Mouse (Mus musculus) CH12F3 (cell line): ENCODE results near the gene Epb41.

Experiments
- in situ Hi-C: fragments of 300-500 bp; cut with MboI; formaldehyde crosslinking; loops from 2 replicates; pipeline ENCODE4 v1.14.3; 2020; ENCODE audit warnings: low sequenced_read_pairs

The Epb41 gene

GRCm38 (mm10) chr4:132074933-132075769, at the start of gene Epb41:
Epb41 (minus strand) TSS chr4:132075321.
- in situ Hi-C loops, result loop anchor here (10.0 kb wide), 1 partner anchor 90 kb away; no protein-coding TSS in a partner anchor

DNA sequence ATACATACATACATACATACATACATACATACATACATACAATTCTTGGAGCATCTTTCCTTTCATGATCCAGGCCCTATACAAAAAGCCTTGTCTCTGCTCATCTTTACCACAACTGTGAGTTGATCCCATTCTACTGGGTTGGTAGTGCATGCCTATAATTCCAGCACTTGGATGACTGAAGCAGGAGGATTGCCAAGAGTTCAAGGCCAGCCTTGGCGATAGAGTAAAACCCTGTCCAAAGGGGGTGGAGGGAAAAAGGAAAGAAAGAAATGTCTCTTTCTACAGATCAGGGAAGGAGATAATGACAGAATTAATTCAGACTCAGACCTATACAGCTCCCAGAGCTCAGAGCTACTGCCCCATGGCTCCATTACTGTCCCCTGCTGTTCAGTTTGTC, 48.0 kb upstream of the Epb41 start:
- in situ Hi-C loops, result no loop called here

DNA sequence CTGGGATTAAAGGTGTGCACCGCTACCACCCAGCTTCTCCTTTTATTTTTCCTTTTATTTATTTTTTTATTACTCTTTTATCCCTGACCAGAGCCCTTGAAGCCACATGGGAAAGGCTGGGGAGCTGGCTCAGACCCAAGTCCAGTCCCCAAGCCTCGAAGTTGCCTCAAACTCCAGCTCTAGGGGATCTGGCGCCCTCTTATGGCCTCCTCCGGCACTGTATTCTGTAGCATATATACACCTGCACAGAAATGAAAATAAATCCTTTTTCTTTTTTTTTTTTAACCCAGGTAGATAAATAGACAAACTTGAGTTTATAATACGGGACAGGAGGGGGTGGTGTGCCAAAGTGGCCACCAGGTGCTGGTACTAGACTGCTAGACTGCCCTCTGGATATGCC, 46.6 kb upstream of the Epb41 start:
- in situ Hi-C loops, result no loop called here

GRCm38 (mm10) chr4:132119566-132119965, 44.4 kb upstream of the Epb41 start:
- in situ Hi-C loops, result no loop called here

DNA sequence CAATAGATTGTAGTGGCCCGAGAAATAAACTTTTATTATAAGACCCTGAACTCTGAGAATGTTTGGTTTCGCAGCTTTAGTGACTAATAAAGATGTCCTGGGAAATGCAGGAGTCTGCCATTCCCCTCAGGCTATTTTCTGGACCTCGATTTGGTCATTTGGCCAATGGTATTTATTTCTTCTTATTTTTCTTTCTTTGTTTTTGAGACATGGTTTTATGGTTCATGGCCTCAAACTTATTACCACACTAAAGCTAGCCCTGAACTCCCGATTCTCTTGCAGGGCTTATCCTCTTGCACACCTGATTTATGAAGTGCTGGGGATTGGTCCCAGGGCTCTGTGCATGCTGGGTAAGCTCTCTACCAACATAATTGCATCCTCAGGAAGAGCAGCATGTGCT, 41.2 kb upstream of the Epb41 start:
- in situ Hi-C loops, result no loop called here

DNA sequence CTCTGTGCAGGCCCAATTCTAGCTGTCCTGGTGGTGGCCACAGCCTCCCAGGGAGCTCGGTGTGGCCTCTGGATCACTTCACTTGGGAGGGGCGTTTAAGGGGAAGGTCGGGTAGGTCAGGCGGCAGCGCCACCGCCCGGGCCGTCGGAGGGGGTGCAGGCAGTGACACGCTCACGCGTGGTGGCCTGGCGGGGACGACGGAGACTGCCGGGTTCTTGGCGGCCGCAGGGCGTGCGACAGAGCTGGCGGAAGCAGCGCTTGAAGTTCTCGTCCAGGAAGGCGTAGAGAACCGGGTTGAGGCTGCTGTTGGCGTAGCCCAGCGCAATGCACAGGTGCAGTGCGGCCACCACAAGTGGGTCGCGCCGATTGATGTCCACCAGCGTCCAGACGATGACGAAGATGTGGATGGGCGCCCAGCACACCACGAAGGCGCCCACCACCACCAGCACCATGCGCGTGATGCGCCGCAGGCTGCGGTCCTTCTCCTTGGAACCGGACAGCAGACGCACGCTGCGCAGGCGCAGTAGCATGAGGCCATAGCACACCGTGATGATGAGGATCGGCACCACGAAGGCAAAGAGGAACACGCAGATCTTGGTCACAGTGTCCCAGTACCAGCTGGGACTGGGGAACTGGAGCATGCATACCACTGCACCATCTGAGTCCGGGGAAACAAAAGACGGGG, 38.4 kb upstream of the Epb41 start:
- in situ Hi-C loops, result no loop called here

DNA sequence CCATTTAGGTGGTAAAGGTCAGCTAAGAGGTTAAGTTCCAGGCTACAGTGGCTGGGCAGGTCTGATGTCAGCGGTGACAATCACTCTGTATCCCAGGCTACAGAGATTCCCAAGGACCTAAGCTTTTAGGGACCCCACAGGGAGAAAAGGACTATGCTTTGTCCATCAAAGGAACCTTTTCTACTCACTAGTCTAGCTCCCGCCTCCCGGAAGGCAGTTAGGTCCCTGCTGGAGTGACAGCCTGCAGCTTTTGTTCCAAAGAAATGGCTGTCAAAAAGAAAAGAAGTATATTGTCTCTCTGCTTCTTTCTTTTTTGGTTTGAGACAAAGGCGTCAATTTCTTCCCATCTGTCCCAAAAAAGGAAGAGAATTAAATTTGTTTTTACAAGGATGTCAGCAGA, 36.1 kb upstream of the Epb41 start:
- in situ Hi-C loops, result no loop called here

DNA sequence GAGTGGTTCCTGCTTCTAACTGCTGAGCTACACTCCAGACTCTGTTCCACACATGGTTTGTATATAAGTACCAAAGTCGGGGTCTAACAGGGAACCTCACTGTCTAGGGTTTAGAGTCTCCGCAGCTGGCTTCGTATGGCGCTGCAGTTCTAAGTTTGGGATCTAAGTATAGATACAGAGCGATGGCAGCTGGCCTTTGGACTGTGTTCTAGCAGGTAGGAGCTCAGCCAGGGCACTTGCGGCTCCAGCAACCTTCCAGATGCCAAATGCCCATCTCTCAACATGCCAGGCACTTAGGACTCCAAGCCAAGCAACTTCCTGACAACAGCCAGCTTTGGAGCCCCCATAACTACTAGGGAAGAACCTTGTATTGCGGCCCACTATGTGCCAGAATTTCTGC, 33.1 kb upstream of the Epb41 start:
- in situ Hi-C loops, result no loop called here

DNA sequence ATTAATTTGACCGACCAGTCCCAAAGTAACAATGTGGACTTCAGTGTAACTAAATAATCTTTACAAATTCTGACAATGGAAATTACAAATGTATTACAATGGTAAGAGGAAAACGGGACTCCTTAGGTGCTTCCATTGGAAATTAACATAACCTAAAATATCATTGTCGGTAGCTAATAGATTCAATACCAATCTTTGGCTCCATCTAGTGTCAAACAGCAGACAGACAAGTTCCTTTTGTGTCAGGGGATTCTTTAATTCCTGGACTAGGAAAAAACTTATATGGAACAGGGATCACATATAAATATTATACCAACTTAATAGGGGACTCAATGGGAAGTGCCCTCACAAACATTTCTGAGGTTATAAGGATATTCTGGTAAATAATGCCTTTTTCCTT, 26.0 kb upstream of the Epb41 start:
- in situ Hi-C loops, result no loop called here

DNA sequence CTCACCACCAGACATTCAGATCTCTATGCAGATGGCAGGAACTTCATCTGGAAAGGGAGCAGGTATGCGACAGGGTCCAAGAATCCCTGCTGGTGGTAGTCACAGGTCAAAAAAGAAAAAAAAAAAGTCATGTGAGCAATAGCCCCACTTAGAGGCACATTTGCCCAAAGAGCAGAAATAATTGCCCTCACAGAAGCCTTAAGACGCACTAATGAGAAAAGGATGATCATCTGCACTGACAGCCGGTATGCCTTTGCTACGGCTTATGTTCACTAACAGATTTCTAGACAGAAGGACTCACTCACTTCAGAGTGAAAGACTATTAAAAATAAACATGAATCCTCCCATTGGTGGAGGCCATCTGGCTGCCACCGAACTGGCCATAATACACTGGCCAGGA, 24.4 kb upstream of the Epb41 start:
- in situ Hi-C loops, result loop anchor here (10.0 kb wide), 1 partner anchor 75 kb away; no protein-coding TSS in a partner anchor

- in situ Hi-C loops, result loop anchor here (10.0 kb wide), 1 partner anchor 80 kb away; no protein-coding TSS in a partner anchor
These were observed 19.9 kb upstream of the Epb41 start for GRCm38 (mm10) chr4:132095043-132095442.

- in situ Hi-C loops, result loop anchor here (10.0 kb wide), 1 partner anchor 81 kb away; no protein-coding TSS in a partner anchor
These were observed 18.8 kb upstream of the Epb41 start for GRCm38 (mm10) chr4:132093928-132094327.

- in situ Hi-C loops, result loop anchor here (10.0 kb wide), 1 partner anchor 82 kb away; no protein-coding TSS in a partner anchor
These were observed 18.0 kb upstream of the Epb41 start for GRCm38 (mm10) chr4:132093136-132093535.

- in situ Hi-C loops, result no loop called here
These were observed 13.8 kb upstream of the Epb41 start for GRCm38 (mm10) chr4:132088921-132089320.

- in situ Hi-C loops, result no loop called here
These were observed 10.0 kb upstream of the Epb41 start for GRCm38 (mm10) chr4:132085114-132085513.

GRCm38 (mm10) chr4:132080492-132080983, 5.4 kb upstream of the Epb41 start:
- in situ Hi-C loops, result no loop called here

GRCm38 (mm10) chr4:132079555-132080275, 4.6 kb upstream of the Epb41 start:
- in situ Hi-C loops, result loop anchor here (10.0 kb wide), 1 partner anchor 95 kb away; no protein-coding TSS in a partner anchor

GRCm38 (mm10) chr4:132078296-132078714, 3.2 kb upstream of the Epb41 start:
- in situ Hi-C loops, result loop anchor here (10.0 kb wide), 1 partner anchor 94 kb away; no protein-coding TSS in a partner anchor

GRCm38 (mm10) chr4:132077445-132077844, 2.3 kb upstream of the Epb41 start:
- in situ Hi-C loops, result loop anchor here (10.0 kb wide), 1 partner anchor 93 kb away; no protein-coding TSS in a partner anchor

DNA sequence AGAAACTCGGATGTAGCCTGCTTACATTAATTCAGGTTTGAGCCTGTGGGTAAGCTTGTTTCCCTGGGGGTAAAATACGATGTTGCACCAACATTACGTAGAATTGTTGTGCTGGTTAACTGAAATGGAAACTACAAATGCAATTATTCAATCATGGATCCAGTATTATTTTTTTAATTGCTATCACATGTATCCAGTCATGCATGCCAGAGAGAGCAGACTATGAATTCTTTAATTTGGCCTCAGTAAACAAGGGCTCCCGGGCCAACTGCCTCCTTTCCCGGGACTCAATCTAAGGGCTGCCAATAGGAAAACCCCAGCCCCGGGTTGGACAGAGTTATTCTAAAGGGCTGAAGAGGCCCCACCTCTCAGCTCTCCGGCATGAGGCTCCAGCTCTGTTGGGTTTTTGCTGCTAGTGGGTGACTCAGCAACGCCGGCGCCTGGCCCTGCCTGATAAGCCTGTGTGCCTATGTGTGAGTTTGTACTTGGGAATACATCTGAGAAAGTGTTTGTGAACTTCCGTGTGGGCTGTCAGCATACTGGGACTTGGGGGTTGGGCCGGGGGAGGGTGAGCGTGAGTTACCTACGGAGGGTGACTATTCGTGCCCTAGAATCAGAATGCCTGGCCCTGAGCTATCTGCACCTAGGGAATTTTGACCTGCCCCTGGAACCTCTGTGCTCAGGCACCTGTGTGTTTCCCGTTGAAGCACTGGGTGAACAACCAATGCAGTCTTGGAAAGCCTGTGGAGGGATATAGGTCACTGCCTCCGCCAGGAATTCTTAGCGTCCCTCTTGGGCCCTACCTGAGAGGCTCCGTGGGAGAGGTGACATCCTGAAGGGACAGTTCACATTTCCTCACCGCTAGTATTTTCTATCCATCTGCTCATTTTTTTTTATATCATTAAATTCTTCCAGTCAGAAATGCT, 1.6 kb upstream of the Epb41 start:
- in situ Hi-C loops, result loop anchor here (10.0 kb wide), 1 partner anchor 92 kb away; no protein-coding TSS in a partner anchor
